Mouse (Mus musculus): ENCODE results near the gene Gsdma3.

GRCm38 (mm10) chr11:98686976-98687375, 60.8 kb downstream of the Gsdma3 start:
- TF ChIP-seq FLI1 (IDR thresholded peaks at IDR 0.05; ENCODE audit: low read length) (no peak), GATA1 (IDR thresholded peaks at IDR 0.05; ENCODE audit: borderline replicate concordance, low read length) (no peak)

All from megakaryocyte, embryonic 14.5 days (primary cell).